Mouse (Mus musculus) sigmoid colon, adult 10 weeks (tissue): ENCODE results near the gene Nectin1. TPM values are rescaled to one million over a fixed set of nuclear protein-coding genes. Genes with fewer than 3 reads are reported as not detected.

ENCODE experiments used
- polyA plus RNA-seq: library from polyadenylated mRNA; stranded (reverse); fragments of 350-450 nt; fragmentation: Illumina TruSeq; extraction: RNeasy Lipid Tissue Mini Kit (QIAGEN cat#74804); gene quantifications from one replicate; pipeline ENCODE4 v1.2.3, GENCODE M21; 2014; ENCODE audit warnings: low read depth, low replicate concordance

The Nectin1 gene
- polyA plus RNA-seq: 0.69 TPM

GRCm38 (mm10) chr9:43743647-43744137, at the start of gene Nectin1:
Gene Nectin1 (plus strand): TSS chr9:43743984.

